Mouse (Mus musculus) right cerebral cortex, postnatal 4 days (tissue): ENCODE measurements around the gene Atpaf1.
A peak's percentile ranks its signal among the peaks of the same experiment; 100 is the strongest.

ENCODE experiments used
- DNase-seq: peaks from one replicate; pipeline ENCODE4 v3.0.0-alpha.2; 2022

Atpaf1 gene

GRCm38 (mm10) chr4:115784769-115785510 lies at the start of gene Atpaf1:
Atpaf1 (plus strand) TSS chr4:115784812.
- DNase-seq, result peak; percentile 85

DNA sequence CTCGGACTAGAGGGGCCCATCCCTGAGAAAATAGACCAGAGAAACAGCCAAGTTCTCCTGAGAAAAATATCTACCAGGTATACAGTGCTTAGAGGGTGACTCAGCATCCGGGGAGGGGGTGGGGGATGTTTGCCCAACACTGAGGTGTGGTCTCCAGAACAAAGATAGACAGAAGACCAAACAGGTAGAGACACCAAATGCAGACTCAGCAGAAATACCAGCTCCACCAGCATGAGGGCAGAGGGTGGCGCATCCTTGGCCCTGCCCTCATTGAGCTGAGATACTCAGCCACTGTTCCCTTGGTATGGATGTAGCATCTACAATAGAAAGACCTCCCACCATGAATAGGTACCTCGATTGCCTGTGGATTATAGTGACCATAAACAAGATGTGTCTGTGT lies 49.7 kb upstream of the Atpaf1 start:
- DNase-seq, result no peak

GRCm38 (mm10) chr4:115737551-115738041 lies 47.0 kb upstream of the Atpaf1 start, which contains the start of gene Efcab14:
Efcab14 (plus strand) TSS chr4:115737744.
- DNase-seq, result peak; percentile 98

- no peak for DNase-seq
These were observed 46.1 kb upstream of the Atpaf1 start for GRCm38 (mm10) chr4:115738481-115738985.

DNA sequence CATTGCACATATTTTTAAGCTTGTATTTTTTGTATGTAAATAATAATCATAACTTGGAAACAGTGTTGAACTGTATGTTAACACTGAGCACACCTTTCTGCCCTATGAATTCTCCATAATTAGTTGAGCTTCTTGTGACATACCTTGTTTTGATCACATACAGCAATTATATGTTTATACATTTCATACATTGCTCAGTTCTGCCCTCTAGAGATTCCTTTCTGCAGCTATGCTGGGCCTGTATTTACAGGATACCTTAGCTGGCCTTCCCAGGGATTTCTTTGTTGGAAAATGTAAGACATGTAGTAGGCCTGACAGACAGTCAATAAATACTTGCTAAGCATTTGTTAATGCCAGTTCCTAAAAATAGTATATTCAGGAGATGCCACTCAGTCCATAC lies 42.0 kb upstream of the Atpaf1 start:
- DNase-seq, result no peak

GRCm38 (mm10) chr4:115743096-115743495 lies 41.5 kb upstream of the Atpaf1 start:
- DNase-seq, result no peak

- no peak for DNase-seq
These were observed 36.4 kb upstream of the Atpaf1 start for GRCm38 (mm10) chr4:115748181-115748580.

DNA sequence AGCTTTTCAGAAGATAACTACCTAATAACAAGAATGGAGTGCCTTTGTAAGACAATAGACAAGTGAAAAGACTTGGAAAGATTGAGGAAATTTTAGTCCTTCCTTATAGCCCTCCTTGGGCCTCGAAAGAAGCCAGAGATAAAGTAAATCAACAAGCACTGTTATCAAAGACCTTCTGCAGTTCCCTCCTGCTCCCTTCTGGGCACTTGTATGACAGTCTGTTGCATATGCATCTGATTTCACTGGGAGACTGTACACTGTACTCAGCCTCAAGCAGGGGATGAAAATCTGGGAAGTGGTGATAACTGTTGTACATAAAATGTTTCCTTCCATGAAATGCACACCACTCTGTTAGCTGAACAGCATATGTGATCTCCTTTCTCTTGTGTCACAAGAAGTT lies 35.3 kb upstream of the Atpaf1 start:
- DNase-seq, result no peak

- DNase-seq, result no peak
These were observed 30.5 kb upstream of the Atpaf1 start for GRCm38 (mm10) chr4:115754101-115754500.

DNA sequence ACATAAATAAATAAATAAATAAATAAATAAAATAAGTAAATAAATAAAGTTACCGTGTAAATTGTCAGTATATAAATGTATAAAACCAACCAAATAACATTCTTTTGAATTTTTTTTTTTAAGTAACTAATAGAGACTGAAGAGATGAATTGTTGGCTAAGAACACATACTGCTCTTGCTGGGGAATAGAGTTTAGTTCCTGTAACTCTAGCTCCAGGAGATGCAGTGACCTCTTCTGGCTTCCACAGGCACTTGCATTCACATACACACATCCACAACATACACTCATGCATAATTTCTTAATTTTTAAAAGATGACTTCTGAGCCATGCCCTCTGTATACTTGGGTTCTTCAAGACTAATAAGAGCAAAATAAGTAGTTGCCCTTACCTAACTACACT lies 29.8 kb upstream of the Atpaf1 start:
- no peak for DNase-seq

DNA sequence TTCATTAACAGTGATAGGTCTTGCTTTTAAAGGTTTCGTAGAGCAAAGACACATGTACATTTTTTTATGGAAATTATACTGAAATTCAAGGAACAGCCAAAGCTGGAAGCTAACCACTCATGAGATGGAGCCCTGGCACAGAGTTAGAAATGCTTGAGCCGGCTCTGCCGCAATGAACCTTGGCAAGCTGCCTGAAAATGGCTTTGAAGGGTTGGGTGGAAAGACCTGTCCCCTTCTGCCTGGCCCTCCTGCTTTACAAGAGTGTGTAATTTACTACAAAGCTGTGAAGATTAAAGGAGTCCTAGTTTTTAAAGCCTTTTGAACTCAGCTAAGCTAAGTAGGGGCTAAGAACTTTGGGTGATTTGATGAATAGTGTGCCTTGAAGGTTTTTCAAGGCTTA lies 23.4 kb upstream of the Atpaf1 start:
- DNase-seq, result peak; percentile 10

DNA sequence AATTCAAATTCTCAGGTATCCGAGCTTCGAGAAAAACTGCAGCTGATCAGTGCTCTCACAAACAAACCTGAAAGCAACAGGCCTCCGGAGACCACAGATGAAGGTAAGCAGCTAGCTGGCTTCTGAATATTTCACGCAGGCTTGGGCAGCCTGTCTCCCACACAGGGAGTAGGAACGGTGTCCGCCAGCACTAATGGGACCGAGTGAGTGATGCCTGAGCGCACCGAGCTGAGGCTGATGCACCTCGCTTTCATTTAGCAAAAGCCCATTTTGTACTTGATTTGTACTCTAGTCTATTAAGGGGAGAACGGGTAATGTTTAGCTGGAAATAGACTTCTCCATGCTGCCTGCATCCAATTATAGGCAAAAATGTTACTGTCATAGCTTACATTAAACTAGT lies 20.0 kb upstream of the Atpaf1 start:
- DNase-seq, result no peak

- no peak for DNase-seq
These were observed 16.8 kb upstream of the Atpaf1 start for GRCm38 (mm10) chr4:115767647-115768467.

GRCm38 (mm10) chr4:115775056-115775455 lies 9.6 kb upstream of the Atpaf1 start:
- no peak for DNase-seq

- DNase-seq, result no peak
These were observed 7.0 kb upstream of the Atpaf1 start for GRCm38 (mm10) chr4:115777627-115778026.

GRCm38 (mm10) chr4:115780269-115780668 lies 4.3 kb upstream of the Atpaf1 start:
- DNase-seq, result no peak

GRCm38 (mm10) chr4:115780918-115781317 lies 3.7 kb upstream of the Atpaf1 start, which contains the start of gene Tex38:
Tex38 (minus strand) TSS chr4:115781018.
- DNase-seq, result no peak

DNA sequence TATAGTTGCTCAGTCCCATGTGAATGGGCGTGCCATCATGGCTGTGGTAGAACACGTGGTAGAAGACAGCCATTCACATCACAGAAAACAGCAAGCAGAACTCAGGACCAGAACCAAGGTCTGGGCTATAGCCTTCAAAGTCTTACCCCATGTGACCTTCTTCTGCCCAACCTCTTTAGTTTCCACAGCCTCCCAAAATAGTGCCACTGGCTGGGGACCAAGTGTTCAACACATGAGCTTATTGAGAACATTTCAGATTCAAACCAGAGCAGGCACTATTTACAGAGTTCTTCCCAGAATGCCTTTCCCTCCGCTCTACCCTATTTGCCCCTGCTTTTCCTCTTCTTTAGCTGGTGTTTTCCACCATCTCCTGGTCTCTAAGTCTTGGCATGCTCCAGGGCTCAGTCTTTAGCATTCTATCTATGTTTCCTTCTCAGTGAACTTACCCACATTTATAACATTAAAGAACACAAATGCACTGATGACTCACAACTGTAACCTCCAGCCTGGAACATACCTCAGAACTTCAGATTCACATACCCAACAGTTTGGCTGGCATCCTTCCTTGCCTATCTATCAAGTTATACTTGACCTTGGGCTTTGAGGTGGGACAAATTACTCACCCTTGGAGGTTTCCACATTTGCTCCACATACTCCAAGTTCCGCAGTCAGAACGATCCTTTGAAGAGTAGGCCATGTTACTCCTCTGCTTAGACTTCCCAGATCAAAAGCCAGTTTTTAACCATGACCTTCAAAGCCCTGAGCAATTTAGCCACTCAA lies 2.4 kb upstream of the Atpaf1 start:
- DNase-seq, result no peak

DNA sequence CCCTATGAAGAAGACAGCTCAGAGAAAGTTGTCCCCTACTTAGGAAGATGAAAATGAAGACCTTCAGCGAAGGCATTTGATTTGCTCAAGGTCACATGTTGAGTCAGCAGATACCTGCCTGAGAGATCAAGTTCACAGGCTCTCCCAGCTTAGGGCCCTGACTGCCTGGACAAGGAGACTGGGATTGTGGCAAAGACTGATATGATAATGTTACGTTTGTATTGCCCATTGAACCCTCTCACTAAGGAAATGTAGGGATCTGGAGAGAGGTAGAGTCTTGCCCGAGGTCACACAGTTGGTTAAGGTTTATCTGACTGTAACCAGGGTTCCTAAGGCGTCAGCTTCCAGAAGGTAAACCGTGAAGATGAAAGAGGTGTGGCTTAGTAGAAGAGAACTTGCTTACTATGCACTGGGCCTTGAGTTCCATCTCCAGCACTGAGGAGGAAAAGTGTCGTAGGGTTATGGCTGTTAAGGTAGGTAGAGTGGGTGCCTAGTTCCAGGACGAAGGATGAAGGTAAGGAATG lies 961 bp downstream of the Atpaf1 start:
- DNase-seq, result no peak

DNA sequence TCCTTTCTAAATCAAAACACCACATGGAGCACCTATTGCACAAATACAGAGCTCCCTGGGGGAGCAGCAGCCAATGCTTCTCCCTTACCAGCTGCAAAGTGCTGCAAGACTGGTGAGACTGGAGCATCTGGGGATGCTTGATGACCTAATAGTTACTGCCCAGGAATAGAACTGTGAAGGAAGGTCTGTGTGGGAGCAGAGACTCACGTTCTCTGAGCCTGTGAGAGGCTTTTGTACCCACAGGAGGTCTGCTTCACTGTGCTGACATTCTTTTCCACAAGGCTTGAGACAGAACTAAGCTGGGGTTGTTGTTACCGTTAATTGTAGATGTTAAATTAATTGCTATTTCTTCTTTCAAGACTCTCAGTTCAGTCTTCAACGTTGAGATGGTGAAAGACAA lies 6.3 kb downstream of the Atpaf1 start:
- DNase-seq, result no peak

- no peak for DNase-seq
These were observed 10.7 kb downstream of the Atpaf1 start for GRCm38 (mm10) chr4:115795360-115795759.

DNA sequence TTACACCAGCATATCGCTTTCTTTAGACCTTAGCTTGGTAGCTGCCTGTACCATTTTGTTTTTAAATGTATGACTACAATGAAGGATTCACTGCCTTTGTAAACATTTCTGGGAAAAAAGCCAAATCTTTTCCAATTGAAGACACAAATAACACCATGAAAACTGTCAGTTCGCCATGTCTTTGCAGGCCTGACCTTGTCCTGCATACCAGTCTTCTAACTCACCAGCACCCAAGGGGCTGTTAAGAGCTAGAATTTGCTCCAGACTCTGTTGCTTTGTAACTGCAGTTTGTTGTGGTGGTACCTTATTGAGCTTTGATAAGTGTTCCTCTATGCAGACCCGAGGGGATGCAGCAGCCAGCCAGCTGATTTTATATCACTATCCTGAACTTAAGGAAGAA lies 15.4 kb downstream of the Atpaf1 start:
- no peak for DNase-seq

GRCm38 (mm10) chr4:115812326-115812725 lies 27.7 kb downstream of the Atpaf1 start:
- no peak for DNase-seq
